Mouse (Mus musculus) urinary bladder, postnatal 10 days (tissue): Measurements from ENCODE around the gene Tti1.

Source experiments
- DNase-seq: peaks from one replicate; pipeline ENCODE4 v3.0.0; 2022; ENCODE audit warnings: low spot score

Tti1 gene

GRCm38 (mm10) chr2:158039662-158040061 is 11.4 kb upstream of the Tti1 start:
- no peak for DNase-seq

DNA sequence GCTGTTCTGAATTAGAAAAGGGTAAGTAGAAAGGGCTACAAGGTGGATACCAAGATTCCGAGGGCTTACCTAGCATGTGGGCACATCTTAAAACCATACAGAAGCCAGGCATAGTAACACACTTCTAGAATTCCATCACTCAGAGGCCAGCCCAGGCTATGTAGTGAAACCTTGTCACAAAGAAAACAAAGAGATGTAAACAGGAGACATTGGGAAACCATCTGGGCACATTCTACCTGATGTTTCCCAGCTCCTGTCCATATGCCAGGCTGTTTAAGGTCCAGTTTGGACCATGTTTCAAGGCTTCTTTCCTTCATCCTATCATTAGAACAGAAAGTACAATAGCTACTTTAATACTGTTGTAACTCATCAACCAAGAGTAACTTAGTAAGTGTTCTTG is 9.3 kb upstream of the Tti1 start:
- no peak for DNase-seq

DNA sequence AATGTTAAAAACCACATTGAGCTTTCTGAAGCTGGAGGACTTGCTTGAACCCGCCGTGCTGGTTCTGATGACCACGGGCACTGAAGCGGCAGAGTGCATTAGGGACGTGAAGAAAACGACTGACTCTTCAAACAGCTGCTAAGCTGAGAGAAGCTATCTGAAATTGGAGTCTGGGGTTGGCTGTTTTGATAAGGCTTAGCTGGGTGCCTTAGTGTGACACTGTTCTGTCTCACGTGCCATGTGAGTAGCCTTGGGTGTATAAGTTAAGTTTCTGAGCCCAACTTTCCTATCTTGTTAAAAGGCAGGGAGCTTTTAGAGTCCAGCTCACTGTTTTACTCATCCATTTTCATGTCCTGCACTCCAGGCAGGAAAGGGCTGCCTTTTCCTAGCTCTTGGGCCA is 8.7 kb upstream of the Tti1 start:
- no peak for DNase-seq

DNA sequence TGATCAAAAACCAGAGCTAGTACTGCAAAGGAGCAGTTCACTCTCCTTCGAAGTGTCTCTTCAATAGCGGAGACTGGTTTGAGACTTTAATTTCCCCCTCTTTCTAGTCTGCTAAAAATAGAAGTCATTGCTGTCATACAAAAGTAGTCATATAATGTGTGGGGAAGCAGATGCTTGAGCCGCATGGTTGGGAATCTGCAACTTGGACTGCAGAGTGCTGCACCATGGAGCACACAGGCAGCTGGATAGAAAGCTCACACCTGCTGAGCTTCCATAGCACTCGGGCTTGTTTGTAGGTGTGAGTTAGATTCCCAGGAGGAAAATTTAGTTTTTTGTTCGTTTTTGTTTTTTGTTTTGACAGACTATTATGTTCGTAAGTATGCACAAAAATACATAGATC is 8.2 kb upstream of the Tti1 start:
- no peak for DNase-seq

DNA sequence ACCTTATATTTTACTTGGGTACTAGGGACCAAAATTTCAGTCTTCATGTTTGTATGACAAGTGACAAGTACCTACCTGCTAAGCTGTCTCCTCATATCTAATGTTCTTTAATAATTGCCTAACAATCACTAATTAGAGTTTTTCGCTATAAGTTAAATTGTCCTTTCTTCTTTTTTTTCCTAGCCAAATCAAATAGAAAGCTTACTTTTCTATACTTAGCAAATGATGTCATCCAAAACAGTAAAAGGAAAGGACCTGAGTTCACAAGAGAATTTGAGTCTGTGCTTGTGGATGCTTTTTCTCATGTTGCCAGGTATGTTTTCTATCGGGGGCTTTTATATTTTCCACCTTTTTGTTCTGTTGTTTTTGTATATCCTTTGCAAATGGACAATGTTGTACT is 7.6 kb upstream of the Tti1 start:
- DNase-seq, result no peak

DNA sequence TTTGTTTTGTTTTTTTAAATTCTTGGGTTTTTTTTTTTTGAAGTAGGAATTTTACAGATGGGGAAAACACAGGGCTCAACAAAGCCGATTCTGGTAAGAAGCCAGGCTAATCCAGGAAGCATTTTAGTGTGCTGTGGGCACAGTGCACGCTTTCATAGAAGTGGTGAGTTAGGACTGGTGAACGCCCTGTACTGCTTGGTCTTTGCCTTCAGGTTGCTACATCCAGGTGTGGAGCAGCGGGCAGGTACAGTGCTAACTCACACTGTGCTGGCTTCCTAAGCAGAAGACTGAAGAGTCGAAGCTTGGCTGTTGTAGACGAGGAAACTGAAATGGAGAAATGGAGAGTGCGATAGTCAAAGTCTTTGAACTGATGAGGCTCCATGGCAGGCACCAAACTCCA is 1.8 kb upstream of the Tti1 start:
- no peak for DNase-seq

GRCm38 (mm10) chr2:158027855-158028353 is 329 bp downstream of the Tti1 start:
- no peak for DNase-seq

GRCm38 (mm10) chr2:158017330-158017729 is 10.9 kb downstream of the Tti1 start:
- no peak for DNase-seq

GRCm38 (mm10) chr2:158012608-158013007 is 15.6 kb downstream of the Tti1 start:
- no peak for DNase-seq

DNA sequence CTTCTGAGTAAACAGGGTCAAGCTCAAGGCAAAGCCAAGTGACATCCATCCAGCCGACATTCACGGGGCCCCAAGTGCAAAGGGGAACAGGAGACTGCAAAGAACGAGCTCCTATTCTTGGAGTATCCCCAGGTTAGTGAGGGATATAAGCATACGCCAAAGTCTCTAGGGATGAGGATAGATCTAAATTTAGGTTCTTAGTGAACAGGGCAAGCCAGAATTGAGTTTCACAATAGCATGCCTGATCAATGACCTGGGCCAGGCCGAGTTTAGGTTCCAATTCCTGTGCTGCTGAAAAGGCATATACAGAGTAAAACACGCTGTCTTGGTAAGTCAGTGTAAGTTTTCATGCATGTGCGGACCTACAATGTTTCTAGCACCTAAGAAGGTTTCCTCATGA is 18.9 kb downstream of the Tti1 start:
- no peak for DNase-seq

- no peak for DNase-seq
These were observed 22.6 kb downstream of the Tti1 start for GRCm38 (mm10) chr2:158005641-158006040.

GRCm38 (mm10) chr2:158004620-158005019 is 23.6 kb downstream of the Tti1 start:
- no peak for DNase-seq

DNA sequence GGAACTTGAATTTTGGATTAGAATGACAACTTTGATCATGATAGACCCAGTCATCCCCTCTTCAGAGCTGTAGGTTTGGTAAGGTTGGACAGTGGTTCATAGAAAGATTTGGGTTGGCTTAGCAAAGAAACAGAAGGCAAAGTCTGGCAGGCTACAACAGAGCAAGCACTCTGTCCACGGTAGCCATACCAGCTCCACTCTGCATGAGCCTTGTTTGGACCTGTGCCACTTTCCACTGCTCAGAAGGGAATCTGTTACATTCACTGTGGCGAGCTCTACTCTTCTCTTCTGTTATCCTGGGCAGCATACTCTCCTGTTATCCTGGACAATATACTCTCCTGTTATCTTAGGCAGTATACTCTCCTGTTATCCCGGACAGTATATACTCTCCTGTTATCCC is 29.4 kb downstream of the Tti1 start:
- no peak for DNase-seq

GRCm38 (mm10) chr2:157992501-157992900 is 35.7 kb downstream of the Tti1 start:
- no peak for DNase-seq

DNA sequence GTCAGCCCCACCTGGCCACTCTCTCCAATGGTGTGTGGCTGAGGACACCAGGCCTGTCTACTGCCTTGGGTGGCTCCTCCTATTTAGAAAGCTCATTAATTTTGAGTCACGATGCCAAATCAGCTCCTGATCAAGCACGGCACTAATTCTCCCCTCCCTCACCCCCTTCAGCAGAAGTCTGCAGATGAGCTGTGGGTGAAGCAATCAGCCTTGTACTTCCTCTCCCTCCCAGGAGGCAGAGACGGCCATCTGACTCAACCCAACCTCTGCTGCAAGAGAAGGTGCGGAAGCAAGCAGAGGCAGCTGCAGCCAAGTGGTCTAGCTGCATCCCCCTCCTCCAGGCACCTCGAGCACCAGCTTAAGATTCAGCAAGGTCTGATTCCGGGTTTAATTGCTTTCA is 37.2 kb downstream of the Tti1 start:
- DNase-seq, result no peak

DNA sequence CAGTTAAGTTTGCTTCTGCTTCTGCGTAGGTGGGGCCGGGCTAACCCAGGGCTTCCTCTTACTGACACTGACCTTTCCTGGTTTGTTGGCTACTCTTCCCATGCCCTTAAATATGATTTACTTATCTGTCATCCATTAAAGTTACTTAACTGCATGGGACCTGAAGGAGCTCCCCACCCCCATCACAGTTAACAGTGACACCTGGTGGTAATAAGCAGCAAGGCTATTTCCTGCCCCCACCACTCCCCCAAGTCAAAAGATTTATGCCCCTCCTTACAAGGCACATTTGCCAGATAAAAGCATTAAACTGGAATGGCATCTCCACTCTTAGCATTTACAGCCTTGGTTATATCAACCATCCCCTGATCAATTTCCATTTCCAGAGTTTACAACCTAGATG is 38.3 kb downstream of the Tti1 start:
- DNase-seq, result no peak

DNA sequence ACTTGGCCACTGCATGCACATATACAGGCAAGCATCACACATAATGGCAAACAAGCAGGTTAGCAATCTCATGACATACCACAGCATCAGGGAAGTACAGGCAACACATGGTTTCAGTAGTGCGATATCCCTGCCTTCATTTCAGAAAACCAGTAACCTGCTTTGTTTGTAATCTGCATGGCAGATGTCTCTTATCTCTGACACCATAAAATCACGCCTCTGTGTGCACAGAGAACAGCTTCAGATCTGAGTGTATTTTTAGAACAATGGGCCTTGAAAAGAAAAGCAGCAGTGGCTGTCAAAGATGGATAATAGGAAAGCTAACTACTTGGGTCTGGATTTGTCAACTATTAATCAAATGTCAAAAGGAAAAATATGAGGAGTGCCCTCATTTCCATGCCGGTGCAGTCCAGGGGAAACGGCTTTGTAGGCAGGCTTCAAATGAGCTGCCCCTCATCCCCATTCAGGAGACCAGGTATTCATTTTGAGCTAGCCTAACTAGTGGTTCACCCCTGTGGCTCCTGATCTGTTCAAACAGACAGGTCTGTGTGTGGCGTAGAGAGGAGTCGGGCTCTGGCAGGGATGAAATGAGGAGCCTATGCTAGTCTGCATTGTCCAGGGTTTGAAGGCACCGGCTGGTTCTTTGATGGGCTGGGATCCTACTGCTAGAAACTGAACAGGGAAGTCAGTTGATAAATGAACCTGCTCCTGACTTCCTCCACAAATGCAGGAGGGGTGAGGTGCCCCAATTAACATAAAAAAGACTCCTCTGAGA is 39.6 kb downstream of the Tti1 start:
- DNase-seq, result no peak

DNA sequence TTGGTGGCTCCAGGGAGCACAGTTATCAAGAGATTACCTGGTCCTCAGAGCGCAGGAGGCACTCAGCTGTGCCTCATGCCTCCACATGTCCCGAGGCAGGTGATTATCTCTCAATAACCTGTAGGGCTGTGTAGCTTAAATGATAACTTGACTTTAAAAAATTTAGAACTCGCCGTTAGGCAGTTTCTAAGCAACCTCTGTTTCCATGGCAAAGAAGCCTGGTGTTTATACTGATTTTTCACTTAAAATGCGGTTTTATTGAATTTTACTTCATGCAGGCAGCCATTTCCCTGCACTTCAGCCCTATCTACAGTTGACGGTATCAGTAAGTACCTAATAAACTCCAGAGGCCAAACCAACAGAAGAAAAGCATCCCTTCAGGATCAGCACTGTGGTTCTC is 42.0 kb downstream of the Tti1 start:
- DNase-seq, result no peak

DNA sequence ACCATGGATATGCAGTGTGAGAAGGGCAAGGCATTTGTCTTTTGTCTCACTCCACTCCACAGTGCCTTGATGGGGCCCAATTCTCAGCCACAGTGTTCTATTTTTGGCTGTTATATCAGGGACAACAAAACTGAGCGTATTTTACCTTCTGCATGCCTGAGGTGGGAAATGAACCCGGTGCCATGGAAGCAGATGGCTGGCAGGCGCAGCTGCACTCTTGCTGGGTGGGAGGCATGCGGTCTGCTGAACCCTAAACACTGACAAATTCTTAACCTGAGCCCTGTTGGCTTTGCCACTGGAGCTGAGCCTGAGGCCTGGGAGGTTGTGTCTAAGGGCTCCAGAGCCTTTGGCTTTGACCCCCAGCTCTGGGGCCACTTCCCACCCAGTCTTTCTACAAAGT is 42.6 kb downstream of the Tti1 start:
- no peak for DNase-seq

GRCm38 (mm10) chr2:157983276-157983675 is 45.0 kb downstream of the Tti1 start:
- no peak for DNase-seq

DNA sequence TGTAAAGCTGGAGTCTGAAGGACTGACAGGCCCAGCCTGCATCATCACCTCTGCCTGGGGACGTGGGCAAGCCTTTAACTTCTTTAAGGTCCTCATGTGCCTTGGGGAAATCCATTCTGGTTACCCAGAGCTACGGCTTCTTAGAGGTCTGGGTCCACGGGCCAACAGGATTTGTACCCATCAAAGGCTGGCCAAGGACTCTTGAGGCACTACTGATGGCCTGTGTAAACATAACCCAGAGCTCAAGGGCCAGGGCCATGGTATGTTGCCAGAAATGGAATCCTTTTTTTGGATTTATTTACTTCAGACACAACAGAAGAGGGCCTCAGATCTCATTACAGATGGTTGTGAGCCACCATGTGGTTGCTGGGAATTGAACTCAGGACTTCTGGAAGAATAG is 45.5 kb downstream of the Tti1 start:
- no peak for DNase-seq

DNA sequence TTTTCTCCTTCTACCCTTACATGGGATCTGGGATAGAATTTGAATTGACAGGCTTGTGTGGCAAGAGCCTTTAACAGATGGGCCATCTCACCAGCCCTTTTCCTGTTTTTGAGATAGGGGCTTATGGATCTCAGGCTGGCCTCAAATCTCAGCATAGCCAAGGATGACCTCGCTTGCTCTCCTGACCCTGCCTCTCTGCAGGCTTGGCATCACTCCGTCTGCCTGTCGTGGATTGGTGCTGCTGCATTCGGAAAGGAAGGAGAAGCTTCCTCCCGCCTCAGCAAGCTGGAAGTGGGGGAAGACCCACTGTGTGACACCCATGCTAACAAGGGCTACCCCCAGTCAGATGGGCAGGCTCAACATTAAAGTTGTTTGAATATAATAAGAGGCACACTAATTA is 49.0 kb downstream of the Tti1 start:
- DNase-seq, result no peak

- no peak for DNase-seq
These were observed 52.6 kb downstream of the Tti1 start for GRCm38 (mm10) chr2:157975595-157975994.
